In the genomic region with DNA sequence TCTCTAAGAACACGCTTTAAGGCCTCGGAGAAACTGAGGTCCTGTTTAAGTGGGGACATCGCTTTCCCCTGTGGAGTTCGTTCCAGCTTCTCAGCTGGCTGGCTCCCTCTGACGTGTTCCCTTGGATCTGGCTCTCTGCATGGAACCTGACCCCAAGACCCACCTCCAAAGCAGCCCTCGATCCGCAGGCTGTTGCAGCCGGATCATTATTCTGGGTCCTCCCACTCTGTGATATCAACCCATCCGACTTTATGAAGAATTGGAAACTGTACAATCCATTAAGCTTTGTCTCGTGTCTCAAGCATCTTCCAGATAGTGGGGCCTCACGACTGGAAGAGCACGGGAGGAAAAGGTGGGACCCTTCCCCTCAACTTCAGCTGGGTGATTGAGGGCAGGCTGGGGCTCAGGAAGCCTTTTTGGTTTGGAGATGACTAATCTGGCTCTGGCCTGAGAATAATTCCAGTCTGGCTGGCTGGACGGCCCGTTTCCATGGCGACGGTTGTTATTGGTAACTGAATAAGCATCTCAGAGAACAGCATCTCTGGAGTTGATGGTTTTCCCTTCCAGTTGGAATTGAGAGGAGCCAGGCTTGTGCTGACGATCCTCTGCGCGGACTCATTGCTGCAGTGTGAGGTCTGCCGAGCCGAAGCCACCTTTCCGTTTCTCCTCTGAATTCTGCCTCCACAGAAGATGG, we compare ENCODE assay signal across 9 mouse cellular contexts. TPM values are rescaled to one million over a fixed set of nuclear protein-coding genes. Genes with fewer than 3 reads are reported as not detected.
DNase-seq lines count a peak whose midpoint lies in the region; ATAC-seq and TF ChIP-seq lines count a peak whose summit lies in the region.
"Had no signal": no experiment of that assay in that cellular context is flagged by ENCODE, and none has a peak within 500 bp of the region (broad histone marks: within the 10 kb centered on the region; RNA-seq: fewer than 3 reads in every experiment).

No protein-coding gene starts in this region.

- in situ Hi-C loops in ES-E14 (cut with MboI; ENCODE audit: low sequenced_read_pairs in 2 of 2, unreplicated experiment in 2 of 2): no loop called here

- peaks cover 2% of the 10 kb centered on the region; the same call in 1 of the 2 replicates for H3K27me3 ChIP-seq in forebrain, embryonic 16.5 days (replicated peaks; ENCODE audit: control insufficient read depth, insufficient read depth, low read length)
- H3K27me3 ChIP-seq in neural tube, embryonic 12.5 days (replicated peaks): 0 out of 2 replicates have a peak, but pooled peaks cover 3% of the 10 kb centered on the region

- ATAC-seq in forebrain, embryonic 16.5 days: peak; percentile 74
- ATAC-seq in neural tube, embryonic 12.5 days (ENCODE audit: low FRiP score, low read depth): peak; percentile 35; the same call in 1 of the 2 replicates

- peak overlapping the region; percentile 10; the same call in 1 of the 2 replicates for H3K4me2 ChIP-seq in forebrain, embryonic 16.5 days (ENCODE audit: low read length)
- 0 out of 2 replicates have a peak overlapping the region, but pooled peaks have one; percentile 7 for H3K4me2 ChIP-seq in neural tube, embryonic 12.5 days (replicated peaks)

- H3K4me3 ChIP-seq in ES-E14 (ENCODE audit: insufficient read depth in 1 of 2, low read depth in 1 of 2, low read length in 2 of 2, poor library complexity in 1 of 2, severe bottlenecking in 1 of 2): no peak overlapping the region
- H3K4me3 ChIP-seq in forebrain, embryonic 16.5 days (replicated peaks; ENCODE audit: low read length): no peak overlapping the region
- no peak overlapping the region for H3K4me3 ChIP-seq in neural tube, embryonic 12.5 days

- H3K4me1 ChIP-seq in ES-E14 (ENCODE audit: control insufficient read depth in 2 of 2, insufficient read depth in 2 of 2, low read length in 2 of 2, poor library complexity in 1 of 2): no peaks in the 10 kb centered on the region
- H3K4me1 ChIP-seq in forebrain, embryonic 16.5 days (replicated peaks; ENCODE audit: control insufficient read depth, insufficient read depth, low read length): peaks cover 12% of the 10 kb centered on the region
- H3K4me1 ChIP-seq in neural tube, embryonic 12.5 days: peaks cover 11% of the 10 kb centered on the region

- no peaks in the 10 kb centered on the region for H3K9me3 ChIP-seq in ES-E14 (ENCODE audit: control insufficient read depth, insufficient read depth, low read depth, low read length)
- no peaks in the 10 kb centered on the region for H3K9me3 ChIP-seq in forebrain, embryonic 16.5 days (ENCODE audit: control insufficient read depth, low read length)
- no peaks in the 10 kb centered on the region for H3K9me3 ChIP-seq in neural tube, embryonic 12.5 days

- peak; percentile 21 for DNase-seq in ES-E14 (ENCODE audit: low read depth, low spot score)
- peak; percentile 90 for DNase-seq in brain, adult 2 months (ENCODE audit: low read depth, low spot score)
- DNase-seq in layer of hippocampus, postnatal 25 days (ENCODE audit: extremely low spot score in 1 of 2, low spot score in 1 of 2): peak; percentile 63 to 80
- DNase-seq in thymus, postnatal 10 days (ENCODE audit: low spot score in 2 of 2): no peak
- DNase-seq in lung, postnatal 25 days (ENCODE audit: low spot score): no peak
- no peak for DNase-seq in heart, postnatal 25 days (ENCODE audit: low spot score)

- WGBS in forebrain, embryonic 16.5 days: 41% methylated on average over 22 of the region's 22 CpGs
- WGBS in neural tube, embryonic 12.5 days: 57% methylated on average over 22 of the region's 22 CpGs

- H3K27ac ChIP-seq in ES-E14 (ENCODE audit: insufficient read depth, low read depth, low read length, poor library complexity, severe bottlenecking): no peak overlapping the region
- H3K27ac ChIP-seq in forebrain, embryonic 16.5 days (ENCODE audit: low read length): 0 out of 2 replicates have a peak overlapping the region, but pooled peaks have one; percentile 12
- H3K27ac ChIP-seq in neural tube, embryonic 12.5 days: no peak overlapping the region
- H3K27ac ChIP-seq: kidney, postnatal 0 days had no signal

- no peaks in the 10 kb centered on the region for H3K36me3 ChIP-seq in ES-E14 (ENCODE audit: control insufficient read depth, insufficient read depth, low read length, poor library complexity, severe bottlenecking)
- no peaks in the 10 kb centered on the region for H3K36me3 ChIP-seq in forebrain, embryonic 16.5 days (ENCODE audit: control insufficient read depth, insufficient read depth)
- no peaks in the 10 kb centered on the region for H3K36me3 ChIP-seq in neural tube, embryonic 12.5 days

- no peak overlapping the region for H3K9ac ChIP-seq in ES-E14 (ENCODE audit: insufficient read depth, low read depth, low read length, poor library complexity, severe bottlenecking)
- no peak overlapping the region for H3K9ac ChIP-seq in forebrain, embryonic 16.5 days (replicated peaks; ENCODE audit: low read depth, low read length)
- no peak overlapping the region for H3K9ac ChIP-seq in neural tube, embryonic 12.5 days

- intact Hi-C loops in heart, postnatal 25 days (cut with DNase I): no loop called here

TF ChIP-seq in ES-E14, 5 proteins besides CTCF, POLR2A, EP300 and RAD21:
- TF ChIP-seq MAFK (IDR thresholded peaks at IDR 0.05; ENCODE audit: insufficient read depth, low read depth, low read length): no peak
- TF ChIP-seq ZC3H11A (IDR thresholded peaks at IDR 0.05; ENCODE audit: borderline replicate concordance, low read depth, low read length): no peak
- TF ChIP-seq CHD2 (IDR thresholded peaks at IDR 0.05; ENCODE audit: low read depth, low read length): no peak
- TF ChIP-seq HCFC1 (IDR thresholded peaks at IDR 0.05; ENCODE audit: borderline replicate concordance, insufficient read depth, low read length): no peak
- TF ChIP-seq ZNF384 (IDR thresholded peaks at IDR 0.05; ENCODE audit: low read depth, low read length): no peak

RNA-seq across cellular contexts. Expression of a gene that starts 50.4 kb away (rescaled TPM):
- total RNA-seq in ES-E14 (2012; rRNA removed): 0.26 and 0.36 TPM in 2 replicates
- 17.6 and 22.9 TPM in 2 replicates for polyA plus RNA-seq in forebrain, embryonic 16.5 days (2015; fragmentation: Nextera tagmentation; extraction: Ambion mirVana)
- total RNA-seq in layer of hippocampus, postnatal 25 days (2021): 10 to 100 TPM; 23.5 to 24.3 TPM
- polyA plus RNA-seq in neural tube, embryonic 12.5 days (2016; fragmentation: Nextera tagmentation; extraction: Ambion mirVana): 13.8 and 18.8 TPM in 2 replicates
- total RNA-seq in heart, postnatal 25 days (2021): 1 to 10 TPM; 1.3 to 2.0 TPM

Comparison
In these comparisons a context has a peak if more than half of its experiments do, and no peak if none do; other contexts are left out.
1. DNase-seq: peak in ES-E14 (single experiment), brain, adult 2 months (single experiment) and layer of hippocampus, postnatal 25 days (2 of 2); none in thymus, postnatal 10 days (0 of 2), lung, postnatal 25 days (single experiment) and heart, postnatal 25 days (single experiment).
2. RNA of a gene that starts 50.4 kb away (total RNA-seq): 23.5 to 24.3 TPM in layer of hippocampus, postnatal 25 days; 1.3 to 2.0 TPM in heart, postnatal 25 days and 0.26 to 0.36 TPM in ES-E14; every median in the first group is over 4 times any median in the second.